Mouse (Mus musculus) urinary bladder, postnatal 36 days (tissue): ENCODE measurements around the gene Nup43.
"Not testable (repeated sequence)": the region's sequence is repeated elsewhere in the genome, so short reads cannot be mapped to it uniquely, and the experiment has no call there.

ENCODE experiments used
- DNase-seq, 2 experiments: peaks; one replicate each; pipeline ENCODE4 v3.0.0; 2022; ENCODE audit warnings: low spot score in 2 of 2, mixed read lengths in 1 of 2

The Nup43 gene

GRCm38 (mm10) chr10:7667342-7667802 lies at the start of gene Nup43:
Nup43 (plus strand) TSS chr10:7667503.
- peak; percentile 83 to 89 for DNase-seq

DNA sequence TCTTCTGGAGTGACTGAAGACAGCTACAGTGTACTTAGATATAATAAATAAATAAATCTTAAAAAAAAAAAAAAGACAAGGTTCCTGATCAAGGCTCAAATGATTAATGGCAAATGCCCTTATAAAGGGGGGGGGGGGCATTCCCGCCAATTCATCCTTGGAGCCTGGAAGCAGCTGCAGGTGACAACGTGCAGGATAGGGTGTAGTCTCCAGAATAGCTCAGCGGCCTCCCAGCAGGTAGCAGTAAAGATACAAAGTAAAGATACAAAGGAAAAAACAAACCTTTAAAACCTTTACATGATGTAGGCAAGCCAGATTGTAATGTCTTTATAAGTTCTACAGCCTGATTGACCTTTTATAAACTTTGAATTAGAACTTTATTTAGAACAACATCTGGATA lies 49.7 kb upstream of the Nup43 start:
- DNase-seq: not testable (repeated sequence)

GRCm38 (mm10) chr10:7619821-7620241 lies 47.5 kb upstream of the Nup43 start:
- no peak for DNase-seq

- DNase-seq: no peak
Measured at GRCm38 (mm10) chr10:7620723-7621122, 46.6 kb upstream of the Nup43 start.

GRCm38 (mm10) chr10:7622378-7622777 lies 44.9 kb upstream of the Nup43 start:
- no peak for DNase-seq

DNA sequence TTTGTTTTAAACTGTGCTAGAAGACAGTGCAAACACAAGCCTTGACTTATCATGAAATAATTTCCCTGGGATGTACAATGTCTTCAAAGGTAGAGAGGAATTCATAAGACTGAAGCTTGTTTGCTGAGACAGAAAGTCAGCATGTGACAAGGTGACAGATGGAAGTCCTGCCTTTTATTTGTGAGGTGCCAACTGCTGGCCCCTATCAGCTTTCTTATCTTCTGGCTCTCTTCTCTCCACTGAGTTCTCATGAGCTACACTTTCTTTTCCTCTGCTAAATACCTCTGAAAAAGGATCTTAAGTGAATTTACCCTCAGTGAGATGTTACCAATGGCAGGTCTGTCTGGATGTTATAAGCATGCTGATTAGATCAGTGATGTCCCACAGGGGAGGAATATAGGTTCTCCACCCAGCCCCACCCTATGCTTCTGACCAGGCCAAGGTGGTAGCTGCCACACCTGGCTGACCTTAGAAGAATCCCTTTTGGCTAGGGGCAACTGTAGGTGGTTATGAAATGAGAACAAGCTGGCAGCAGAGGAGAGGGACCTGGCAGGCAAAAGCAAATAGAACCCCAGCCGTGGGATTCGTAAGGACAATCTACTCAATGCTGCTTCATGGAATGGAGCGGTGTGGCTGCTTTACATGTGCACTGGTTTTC lies 43.3 kb upstream of the Nup43 start:
- no peak for DNase-seq

DNA sequence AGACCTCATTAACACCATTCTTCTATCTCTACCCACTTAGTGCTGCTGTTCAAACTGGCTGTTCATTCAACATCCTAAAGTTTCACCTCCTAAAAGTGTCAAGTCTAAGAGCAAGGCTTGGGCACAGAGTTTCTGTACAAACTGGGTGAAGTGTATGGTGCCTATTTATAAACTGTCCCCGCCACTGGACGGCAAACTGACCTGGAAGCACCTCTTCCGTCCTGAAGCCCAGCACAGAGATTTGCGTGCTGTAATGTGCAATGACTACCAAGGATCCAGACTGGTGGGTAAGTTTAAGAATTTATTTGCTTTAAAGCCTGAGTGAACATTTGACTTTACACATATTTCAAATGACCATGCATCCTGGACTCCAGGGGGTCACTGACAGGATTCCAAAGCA lies 38.2 kb upstream of the Nup43 start:
- no peak for DNase-seq

- DNase-seq: no peak
Measured at GRCm38 (mm10) chr10:7630286-7630685, 37.0 kb upstream of the Nup43 start.

DNA sequence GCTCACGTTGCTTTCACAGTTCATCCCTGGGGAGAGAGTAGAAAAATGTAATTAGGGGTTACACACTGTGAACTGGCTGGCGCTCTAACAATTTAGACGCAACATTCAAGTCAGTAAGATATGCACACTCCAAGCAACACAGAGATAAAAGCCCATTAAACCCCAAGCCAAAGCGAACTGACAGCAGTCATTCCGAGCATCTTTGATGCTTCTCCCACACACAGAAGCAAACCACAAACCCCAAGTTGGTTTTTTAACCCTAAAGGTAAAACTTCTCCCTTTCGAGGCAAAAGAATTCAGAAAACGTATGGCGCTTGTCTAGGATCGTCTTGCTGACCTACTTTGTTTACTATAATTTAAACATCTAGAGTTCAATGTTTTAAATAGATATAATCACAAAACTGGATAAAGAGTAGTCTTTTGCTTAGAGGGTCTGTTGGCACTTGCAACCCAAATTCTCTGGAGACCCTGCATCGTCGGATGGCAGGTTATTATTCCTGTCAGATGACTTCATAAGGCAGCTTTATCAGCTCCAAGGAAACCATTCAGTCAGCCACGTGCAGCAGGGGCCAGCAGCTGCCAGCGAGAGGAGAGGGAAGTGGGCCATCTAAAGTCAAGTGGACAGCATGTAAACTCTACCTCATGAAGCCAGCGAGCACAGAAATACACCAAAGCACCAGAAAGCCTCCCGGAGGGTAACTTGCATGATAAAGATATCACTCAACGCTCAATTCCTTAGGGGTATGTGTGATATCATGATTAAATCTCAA lies 36.2 kb upstream of the Nup43 start:
- DNase-seq: no peak

GRCm38 (mm10) chr10:7640366-7640765 lies 26.9 kb upstream of the Nup43 start:
- no peak for DNase-seq

- no peak for DNase-seq
Measured at GRCm38 (mm10) chr10:7645911-7646310, 21.4 kb upstream of the Nup43 start.

DNA sequence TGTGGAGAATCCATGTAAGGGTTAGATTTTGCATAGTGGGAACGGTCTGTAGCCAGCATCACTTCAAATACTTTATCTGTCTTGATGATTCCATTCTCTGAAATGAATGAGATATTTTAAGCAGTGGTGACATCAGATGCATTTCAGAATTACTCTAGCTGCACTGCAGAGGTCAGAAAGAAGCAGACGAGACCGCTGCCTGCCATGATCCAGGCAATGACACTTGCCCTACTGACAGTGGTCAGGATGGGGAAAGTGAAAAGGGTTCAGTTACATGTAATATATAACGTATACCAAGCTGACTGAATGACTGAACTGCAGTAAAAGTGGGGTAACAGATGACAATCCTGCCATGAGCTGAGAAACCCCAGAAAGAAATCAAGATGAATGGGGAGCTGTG lies 18.2 kb upstream of the Nup43 start:
- DNase-seq: no peak

GRCm38 (mm10) chr10:7651057-7651456 lies 16.2 kb upstream of the Nup43 start:
- DNase-seq: no peak

DNA sequence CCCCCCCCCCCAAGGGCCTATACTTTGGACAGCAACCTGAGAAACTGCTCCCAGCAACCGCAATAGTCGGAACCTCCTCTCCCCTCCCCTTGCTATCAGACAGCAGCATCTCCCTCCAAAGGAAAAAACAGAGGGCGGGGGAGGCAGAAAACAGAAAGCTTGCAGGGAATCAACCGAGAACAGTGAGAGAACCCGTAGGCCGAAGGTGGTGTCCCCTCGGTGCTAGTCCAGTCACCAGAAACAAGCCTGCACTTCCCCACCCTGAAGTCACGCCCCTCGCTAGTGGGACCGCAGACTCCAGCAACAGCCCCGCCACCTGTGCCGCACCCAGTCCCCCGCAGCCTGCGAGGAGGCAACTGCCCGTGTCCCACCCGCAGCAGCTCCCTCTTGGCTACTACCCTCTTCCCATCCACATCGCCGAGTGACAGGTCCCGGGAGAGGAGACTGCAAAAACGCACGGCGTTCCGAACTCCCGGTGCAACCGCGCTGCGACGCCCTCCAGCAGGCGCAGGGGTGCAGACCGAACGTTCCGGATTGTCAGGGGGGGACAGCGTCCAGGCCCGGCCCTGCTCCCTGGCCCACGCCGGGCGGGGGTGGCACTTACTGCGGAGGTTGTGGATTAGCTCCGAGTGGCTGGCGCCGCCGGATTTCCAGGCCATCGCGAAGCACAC lies 4.7 kb upstream of the Nup43 start:
- DNase-seq: peak in 1 of 2 experiments; percentile 31

DNA sequence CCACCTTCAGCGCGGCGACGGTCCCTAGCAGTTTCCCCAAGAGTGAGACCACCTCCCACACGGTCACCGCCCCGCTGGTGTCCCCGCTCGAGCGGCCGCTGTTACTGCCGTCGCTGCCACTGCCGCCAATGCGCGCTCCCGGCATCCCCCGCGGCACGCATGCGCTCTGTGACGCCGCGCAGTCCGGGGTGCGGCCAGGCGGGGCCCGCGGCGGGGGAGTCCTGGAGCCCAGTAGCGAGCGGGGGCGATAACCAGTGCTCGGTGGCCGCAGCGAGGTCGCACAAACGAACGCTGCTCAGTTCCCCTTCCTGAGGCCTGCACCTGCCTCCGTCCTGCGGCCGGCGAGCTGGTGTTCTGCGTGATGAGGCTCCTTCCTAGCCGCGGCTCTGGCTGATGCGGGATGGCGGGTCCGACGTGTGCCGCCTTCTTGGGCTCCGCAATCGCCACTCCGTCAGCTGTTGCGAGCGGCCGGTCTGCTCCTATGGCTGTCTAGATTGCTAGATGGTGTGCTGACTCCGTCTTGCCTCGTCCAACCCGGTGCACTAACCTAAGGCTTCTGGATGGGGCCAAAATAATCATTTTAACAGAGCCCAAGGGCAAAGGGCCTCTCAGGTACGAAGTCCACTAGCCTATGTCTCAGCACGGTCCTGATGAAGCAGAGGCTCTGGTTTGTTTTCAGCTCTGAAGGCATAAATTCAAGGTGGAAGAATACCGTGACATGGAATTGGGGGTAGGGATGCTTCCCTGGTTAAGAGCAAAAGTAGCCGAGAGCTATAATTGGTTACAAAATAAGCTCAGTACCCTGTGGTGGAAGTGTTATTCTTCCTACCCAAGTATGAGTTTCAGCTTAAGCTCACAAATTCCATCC lies 3.9 kb upstream of the Nup43 start:
- peak; percentile 85 to 90 for DNase-seq

- no peak for DNase-seq
Measured at GRCm38 (mm10) chr10:7664027-7664526, 3.2 kb upstream of the Nup43 start.

GRCm38 (mm10) chr10:7664889-7665288 lies 2.4 kb upstream of the Nup43 start:
- no peak for DNase-seq

GRCm38 (mm10) chr10:7673673-7674072 lies 6.4 kb downstream of the Nup43 start:
- no peak for DNase-seq

DNA sequence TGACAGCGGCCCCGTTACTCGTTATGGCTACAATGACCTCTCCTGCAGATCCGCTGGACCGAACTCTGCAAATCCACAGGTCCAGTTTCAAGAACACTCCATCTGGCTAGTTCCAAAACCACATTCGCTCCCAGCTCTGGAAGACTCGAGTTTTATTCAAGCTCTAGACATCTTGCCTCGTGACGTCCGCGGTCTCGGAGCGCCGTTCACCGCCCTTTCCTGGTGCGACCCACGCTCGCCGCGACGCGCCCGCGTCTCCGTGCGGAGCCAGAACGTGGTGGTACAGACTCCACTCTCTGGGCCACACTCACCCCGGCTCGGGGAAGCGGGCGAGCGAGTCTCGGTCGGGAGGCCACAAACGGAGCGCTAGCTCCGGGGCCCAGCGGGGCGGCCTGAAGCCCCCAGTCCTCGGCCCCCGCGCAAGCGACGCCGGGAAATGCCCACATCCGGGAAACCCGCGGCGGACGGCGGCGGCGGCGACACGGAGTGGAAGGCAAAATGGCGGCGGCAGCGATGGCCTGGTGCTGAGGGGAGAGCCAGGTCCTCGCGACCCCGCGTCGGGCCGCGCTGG lies 13.5 kb downstream of the Nup43 start, which contains the start of the genes Pcmt1 and Lats1:
Gene Pcmt1, minus strand, starts transcription at position 406 of the 571 bp plus-strand sequence.
Gene Lats1, plus strand, starts transcription at position 484 of the 571 bp plus-strand sequence.
- peak; percentile 74 to 84 for DNase-seq

- peak; percentile 60 to 70 for DNase-seq
Measured at GRCm38 (mm10) chr10:7681343-7682025, 14.2 kb downstream of the Nup43 start.
